Mouse (Mus musculus) effector memory CD4-positive, alpha-beta T cell, adult 7 months (primary cell): ENCODE measurements around the gene Olfr774. TPM values are rescaled to one million over a fixed set of nuclear protein-coding genes. Genes with fewer than 3 reads are reported as not detected.

Source experiments
- polyA plus RNA-seq: library from polyadenylated mRNA; unstranded; fragments of 100-300 nt; shearing (Covaris generic); gene quantifications from one replicate; pipeline ENCODE4 v1.2.1, GENCODE M21; 2017

The Olfr774 gene
- polyA plus RNA-seq, result not detected

GRCm38 (mm10) chr10:129235904-129236303, at the start of gene Olfr774:
Gene Olfr774, plus strand, starts transcription at chr10:129236204.

GRCm38 (mm10) chr10:129187319-129187718, 48.7 kb upstream of the Olfr774 start, which contains the start of gene Olfr773:
Gene Olfr773, minus strand, starts transcription at chr10:129187419.

GRCm38 (mm10) chr10:129248112-129248511, 12.1 kb downstream of the Olfr774 start, which contains the start of gene Olfr775:
Gene Olfr775, plus strand, starts transcription at chr10:129248412.

GRCm38 (mm10) chr10:129258827-129259226, 22.8 kb downstream of the Olfr774 start, which contains the start of gene Olfr776:
Gene Olfr776, plus strand, starts transcription at chr10:129259127.

GRCm38 (mm10) chr10:129271081-129271535, 35.1 kb downstream of the Olfr774 start, which contains the start of gene Olfr777:
Gene Olfr777, minus strand, starts transcription at chr10:129271485.

Other genes with a start within 250 kb of the Olfr774 start
- 0.17 TPM for gene Olfr9, start 246.8 kb upstream of the Olfr774 start, polyA plus RNA-seq
- gene Olfr763, start 225.4 kb upstream of the Olfr774 start, polyA plus RNA-seq, result not detected
- gene Olfr764-ps1, start 196.3 kb upstream of the Olfr774 start, polyA plus RNA-seq, result not detected
- gene Olfr765, start 186.2 kb upstream of the Olfr774 start, polyA plus RNA-seq, result not detected
- not detected for gene Olfr766-ps1, start 167.2 kb upstream of the Olfr774 start, polyA plus RNA-seq
- gene Olfr767, start 153.3 kb upstream of the Olfr774 start, polyA plus RNA-seq, result not detected
- not detected for gene Olfr768, start 136.8 kb upstream of the Olfr774 start, polyA plus RNA-seq
- not detected for gene Olfr769, start 118.3 kb upstream of the Olfr774 start, polyA plus RNA-seq
- gene Olfr770, start 97.2 kb upstream of the Olfr774 start, polyA plus RNA-seq, result 0.80 TPM
- not detected for gene Olfr771, start 71.5 kb upstream of the Olfr774 start, polyA plus RNA-seq
- not detected for gene Olfr772, start 58.3 kb upstream of the Olfr774 start, polyA plus RNA-seq
- gene Olfr773, start 48.8 kb upstream of the Olfr774 start, polyA plus RNA-seq, result not detected
- not detected for gene Olfr775, start 12.2 kb downstream of the Olfr774 start, polyA plus RNA-seq
- gene Olfr776, start 22.9 kb downstream of the Olfr774 start, polyA plus RNA-seq, result not detected
- not detected for gene Olfr777, start 35.3 kb downstream of the Olfr774 start, polyA plus RNA-seq
- gene Olfr780, start 81.9 kb downstream of the Olfr774 start, polyA plus RNA-seq, result not detected
- not detected for gene Olfr781, start 92.7 kb downstream of the Olfr774 start, polyA plus RNA-seq
- gene Olfr782, start 112.6 kb downstream of the Olfr774 start, polyA plus RNA-seq, result not detected
- gene Olfr784, start 147.9 kb downstream of the Olfr774 start, polyA plus RNA-seq, result not detected
- gene Olfr785, start 169.2 kb downstream of the Olfr774 start, polyA plus RNA-seq, result not detected
- not detected for gene Olfr786, start 191.1 kb downstream of the Olfr774 start, polyA plus RNA-seq
- gene Olfr787, start 225.7 kb downstream of the Olfr774 start, polyA plus RNA-seq, result 0.20 TPM
- 0.21 TPM for gene Olfr788, start 234.8 kb downstream of the Olfr774 start, polyA plus RNA-seq
- not detected for gene Olfr789, start 248.5 kb downstream of the Olfr774 start, polyA plus RNA-seq